In the genomic region with DNA sequence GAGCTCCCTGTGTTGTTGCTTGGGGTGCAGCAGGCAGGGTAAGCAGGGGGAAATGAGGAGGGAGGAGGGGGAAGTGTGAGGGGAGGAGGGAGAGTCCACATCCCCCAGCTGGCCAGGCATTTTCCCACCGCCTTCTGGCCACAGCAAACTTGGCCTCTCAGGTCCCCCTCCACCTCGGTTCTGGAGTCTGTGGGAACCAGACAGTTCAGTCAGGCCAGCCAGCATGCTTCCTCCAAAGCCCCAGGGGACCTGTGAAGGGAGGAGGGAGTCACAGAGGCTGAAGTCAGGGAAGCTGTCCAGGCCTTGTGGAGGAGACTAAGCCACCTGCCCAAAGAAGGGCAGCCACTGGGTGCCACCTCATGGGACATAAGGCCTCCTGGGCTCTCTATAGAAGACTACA, we compare ENCODE assay signal across 13 mouse cellular contexts. TPM values are rescaled to one million over a fixed set of nuclear protein-coding genes. Genes with fewer than 3 reads are reported as not detected.
DNase-seq lines count a peak whose midpoint lies in the region; ATAC-seq and TF ChIP-seq lines count a peak whose summit lies in the region.
"Had no signal": no experiment of that assay in that cellular context is flagged by ENCODE, and none has a peak within 500 bp of the region (broad histone marks: within the 10 kb centered on the region; RNA-seq: fewer than 3 reads in every experiment).

No protein-coding gene starts in this region.

- H3K36me3 ChIP-seq in kidney, embryonic 15.5 days: no peaks in the 10 kb centered on the region
- H3K36me3 ChIP-seq in embryonic facial prominence, embryonic 10.5 days (replicated peaks): no peaks in the 10 kb centered on the region
- H3K36me3 ChIP-seq in heart, postnatal 0 days (replicated peaks; ENCODE audit: control insufficient read depth, insufficient read depth, low read length): no peaks in the 10 kb centered on the region
- no peaks in the 10 kb centered on the region for H3K36me3 ChIP-seq in limb, embryonic 10.5 days
- H3K36me3 ChIP-seq: midbrain, embryonic 12.5 days had no signal

- no peak for TF ChIP-seq CTCF in heart, postnatal 0 days (IDR thresholded peaks at IDR 0.05; ENCODE audit: low read depth)

- no peak for ATAC-seq in kidney, embryonic 15.5 days (replicated peaks; ENCODE audit: low FRiP score)
- ATAC-seq in heart, postnatal 0 days (ENCODE audit: insufficient read depth, low read depth): peak; percentile 25
- ATAC-seq in granulocyte monocyte progenitor cell, adult 5-6 weeks (replicated peaks; ENCODE audit: poor library complexity, severe bottlenecking): no peak

- H3K27me3 ChIP-seq in kidney, embryonic 15.5 days: 0 out of 2 replicates have a peak, but pooled peaks cover 1% of the 10 kb centered on the region
- H3K27me3 ChIP-seq in embryonic facial prominence, embryonic 10.5 days (replicated peaks; ENCODE audit: low read depth, poor library complexity, severe bottlenecking): peaks cover 8% of the 10 kb centered on the region; the same call in 1 of the 2 replicates
- 0 out of 2 replicates have a peak, but pooled peaks cover 7% of the 10 kb centered on the region for H3K27me3 ChIP-seq in heart, postnatal 0 days (ENCODE audit: control insufficient read depth, insufficient read depth, low read length)
- H3K27me3 ChIP-seq in limb, embryonic 10.5 days (ENCODE audit: low read depth, poor library complexity, severe bottlenecking): no peaks in the 10 kb centered on the region

- peaks cover 84% of the 10 kb centered on the region for H3K4me1 ChIP-seq in kidney, embryonic 15.5 days
- H3K4me1 ChIP-seq in embryonic facial prominence, embryonic 10.5 days: peaks cover 83% of the 10 kb centered on the region
- H3K4me1 ChIP-seq in heart, postnatal 0 days (ENCODE audit: control insufficient read depth, insufficient read depth): peaks cover 12% of the 10 kb centered on the region
- peaks cover 84% of the 10 kb centered on the region for H3K4me1 ChIP-seq in limb, embryonic 10.5 days
- H3K4me1 ChIP-seq: midbrain, embryonic 12.5 days had no signal

- H3K27ac ChIP-seq in kidney, embryonic 15.5 days: peak overlapping the region; percentile 78
- H3K27ac ChIP-seq in embryonic facial prominence, embryonic 10.5 days (replicated peaks): peak overlapping the region; percentile 63
- H3K27ac ChIP-seq in heart, postnatal 0 days (ENCODE audit: low read depth): peak overlapping the region; percentile 82
- peak overlapping the region; percentile 82 for H3K27ac ChIP-seq in limb, embryonic 10.5 days
- H3K27ac ChIP-seq: midbrain, embryonic 12.5 days had no signal

- no peak for TF ChIP-seq EP300 in heart, postnatal 0 days (IDR thresholded peaks at IDR 0.05; ENCODE audit: low read depth)

- H3K4me2 ChIP-seq in kidney, embryonic 15.5 days: peak overlapping the region; percentile 26
- H3K4me2 ChIP-seq in heart, postnatal 0 days (ENCODE audit: low read depth, low read length): peak overlapping the region; percentile 48; the same call in 1 of the 2 replicates
- H3K4me2 ChIP-seq: midbrain, embryonic 12.5 days had no signal

- H3K9me3 ChIP-seq in kidney, embryonic 15.5 days (replicated peaks): no peaks in the 10 kb centered on the region
- H3K9me3 ChIP-seq in embryonic facial prominence, embryonic 10.5 days: no peaks in the 10 kb centered on the region
- H3K9me3 ChIP-seq in heart, postnatal 0 days (replicated peaks; ENCODE audit: control insufficient read depth, low read length): no peaks in the 10 kb centered on the region
- no peaks in the 10 kb centered on the region for H3K9me3 ChIP-seq in limb, embryonic 10.5 days (replicated peaks)
- H3K9me3 ChIP-seq: midbrain, embryonic 12.5 days had no signal

- no peak overlapping the region for H3K4me3 ChIP-seq in kidney, embryonic 15.5 days (replicated peaks)
- no peak overlapping the region for H3K4me3 ChIP-seq in embryonic facial prominence, embryonic 10.5 days
- peak overlapping the region; percentile 37; the same call in 1 of the 2 replicates for H3K4me3 ChIP-seq in heart, postnatal 0 days (ENCODE audit: low read depth, low read length)
- no peak overlapping the region for H3K4me3 ChIP-seq in limb, embryonic 10.5 days
- H3K4me3 ChIP-seq: midbrain, embryonic 12.5 days had no signal

- whole genome bisulfite sequencing in kidney, embryonic 15.5 days: 16% methylated on average over 2 of the region's 2 CpGs
- WGBS in embryonic facial prominence, embryonic 10.5 days: 40% methylated on average over 2 of the region's 2 CpGs
- 32% methylated on average over 2 of the region's 2 CpGs for WGBS in heart, postnatal 0 days
- WGBS in limb, embryonic 10.5 days: 58% methylated on average over 2 of the region's 2 CpGs

- H3K9ac ChIP-seq in kidney, embryonic 15.5 days: no peak overlapping the region
- no peak overlapping the region for H3K9ac ChIP-seq in heart, postnatal 0 days (replicated peaks; ENCODE audit: low read depth, low read length)
- H3K9ac ChIP-seq: midbrain, embryonic 12.5 days had no signal

- DNase-seq in kidney, adult 9 months: no peak
- DNase-seq in embryonic facial prominence, embryonic 10.5 days (ENCODE audit: low spot score): no peak
- peak; percentile 33 for DNase-seq in heart, postnatal 0 days (ENCODE audit: low spot score)
- DNase-seq in limb, embryonic 10.5 days (ENCODE audit: low spot score): no peak
- DNase-seq in layer of hippocampus, postnatal 25 days (ENCODE audit: extremely low spot score in 1 of 2, low spot score in 1 of 2): no peak
- no peak for DNase-seq in frontal cortex, postnatal 10 days (ENCODE audit: low spot score in 2 of 2)
- DNase-seq: adrenal gland, adult 8-10 months; cerebellum, adult 18-20 months had no signal

RNA-seq across cellular contexts. Expression of a gene that starts 2.7 kb away (rescaled TPM):
- polyA plus RNA-seq in kidney, embryonic 15.5 days (2015; fragmentation: Nextera tagmentation; extraction: Ambion mirVana): 5.1 and 6.9 TPM in 2 replicates
- polyA plus RNA-seq in embryonic facial prominence, embryonic 10.5 days (2016; fragmentation: Nextera tagmentation; extraction: Ambion mirVana): 0.45 and 0.72 TPM in 2 replicates
- 4.5 and 8.6 TPM in 2 replicates for total RNA-seq in heart, postnatal 0 days (2014; rRNA removed; ENCODE audit: low replicate concordance)
- 8.2 and 8.4 TPM in 2 replicates for polyA plus RNA-seq in heart, postnatal 0 days (2015; fragmentation: Nextera tagmentation; extraction: Ambion mirVana)
- 0.26 and 0.64 TPM in 2 replicates for polyA plus RNA-seq in limb, embryonic 10.5 days (2016; fragmentation: Nextera tagmentation; extraction: Ambion mirVana)
- total RNA-seq in granulocyte monocyte progenitor cell, adult 5-6 weeks (2014; fragmentation: Nextera tagmentation): not detected in 2 replicates
- not detected in 2 replicates for total RNA-seq in granulocyte monocyte progenitor cell, adult 5-6 weeks (2017)
- 1 to 10 TPM in 1 of 2 experiments, under 1 TPM in 1; 0.56 to 1.0 TPM for total RNA-seq in layer of hippocampus, postnatal 25 days (2021)
- total RNA-seq: hematopoietic stem cell, adult 5-6 weeks had no signal

RNA-seq across cellular contexts. Expression of a gene that starts 19.1 kb away (rescaled TPM):
- 0.43 and 0.77 TPM in 2 replicates for polyA plus RNA-seq in kidney, embryonic 15.5 days (2015; fragmentation: Nextera tagmentation; extraction: Ambion mirVana)
- 0.05 TPM in 1 of 2 replicates, not detected in the other for polyA plus RNA-seq in embryonic facial prominence, embryonic 10.5 days (2016; fragmentation: Nextera tagmentation; extraction: Ambion mirVana)
- total RNA-seq in heart, postnatal 0 days (2014; rRNA removed; ENCODE audit: low replicate concordance): not detected in 2 replicates
- 0.15 and 0.16 TPM in 2 replicates for polyA plus RNA-seq in heart, postnatal 0 days (2015; fragmentation: Nextera tagmentation; extraction: Ambion mirVana)
- polyA plus RNA-seq in limb, embryonic 10.5 days (2016; fragmentation: Nextera tagmentation; extraction: Ambion mirVana): not detected in 2 replicates
- total RNA-seq in granulocyte monocyte progenitor cell, adult 5-6 weeks (2014; fragmentation: Nextera tagmentation): not detected in 2 replicates
- total RNA-seq in granulocyte monocyte progenitor cell, adult 5-6 weeks (2017): not detected in 2 replicates
- total RNA-seq in layer of hippocampus, postnatal 25 days (2021): not detected
- total RNA-seq: hematopoietic stem cell, adult 5-6 weeks; left cerebral cortex, postnatal 36 days had no signal
- polyA plus RNA-seq: midbrain, embryonic 12.5 days had no signal

RNA-seq across cellular contexts. Expression of a gene that starts 21.2 kb away (rescaled TPM):
- polyA plus RNA-seq in kidney, embryonic 15.5 days (2015; fragmentation: Nextera tagmentation; extraction: Ambion mirVana): 3.0 and 3.1 TPM in 2 replicates
- 0.34 and 0.95 TPM in 2 replicates for polyA plus RNA-seq in embryonic facial prominence, embryonic 10.5 days (2016; fragmentation: Nextera tagmentation; extraction: Ambion mirVana)
- total RNA-seq in heart, postnatal 0 days (2014; rRNA removed; ENCODE audit: low replicate concordance): 0.12 TPM in 1 of 2 replicates, not detected in the other
- polyA plus RNA-seq in heart, postnatal 0 days (2015; fragmentation: Nextera tagmentation; extraction: Ambion mirVana): not detected in 2 replicates
- 0.58 and 0.68 TPM in 2 replicates for polyA plus RNA-seq in limb, embryonic 10.5 days (2016; fragmentation: Nextera tagmentation; extraction: Ambion mirVana)
- total RNA-seq in granulocyte monocyte progenitor cell, adult 5-6 weeks (2014; fragmentation: Nextera tagmentation): not detected in 2 replicates
- not detected in 2 replicates for total RNA-seq in granulocyte monocyte progenitor cell, adult 5-6 weeks (2017)
- total RNA-seq in layer of hippocampus, postnatal 25 days (2021): 10 to 100 TPM; 14.5 to 17.1 TPM
- total RNA-seq: hematopoietic stem cell, adult 5-6 weeks had no signal

RNA-seq across cellular contexts. Expression of a gene that starts 32.0 kb away (rescaled TPM):
- 1.1 and 1.6 TPM in 2 replicates for polyA plus RNA-seq in kidney, embryonic 15.5 days (2015; fragmentation: Nextera tagmentation; extraction: Ambion mirVana)
- 1.3 and 1.8 TPM in 2 replicates for polyA plus RNA-seq in embryonic facial prominence, embryonic 10.5 days (2016; fragmentation: Nextera tagmentation; extraction: Ambion mirVana)
- total RNA-seq in heart, postnatal 0 days (2014; rRNA removed; ENCODE audit: low replicate concordance): 0.89 TPM in 1 of 2 replicates, not detected in the other
- polyA plus RNA-seq in heart, postnatal 0 days (2015; fragmentation: Nextera tagmentation; extraction: Ambion mirVana): 0.05 and 0.14 TPM in 2 replicates
- 0.53 and 1.7 TPM in 2 replicates for polyA plus RNA-seq in limb, embryonic 10.5 days (2016; fragmentation: Nextera tagmentation; extraction: Ambion mirVana)
- 2.4 and 13.4 TPM in 2 replicates for total RNA-seq in granulocyte monocyte progenitor cell, adult 5-6 weeks (2014; fragmentation: Nextera tagmentation)
- 1.7 and 2.5 TPM in 2 replicates for total RNA-seq in granulocyte monocyte progenitor cell, adult 5-6 weeks (2017)
- 1 to 10 TPM in 1 of 2 experiments, under 1 TPM in 1; 0.94 to 1.3 TPM for total RNA-seq in layer of hippocampus, postnatal 25 days (2021)
- total RNA-seq: hematopoietic stem cell, adult 5-6 weeks had no signal
